Mouse (Mus musculus) left cerebral cortex, postnatal 10 days (tissue): ENCODE data around the gene Cfap161. TPM values are rescaled to one million over a fixed set of nuclear protein-coding genes. Genes with fewer than 3 reads are reported as not detected.

Experiments
- DNase-seq, 2 experiments: peaks; one replicate each; pipeline ENCODE4 v3.0.0; 2021 to 2022; ENCODE audit warnings: low spot score in 2 of 2, mixed read lengths in 1 of 2; ENCODE audit errors: extremely low spot score in 1 of 2
- intact Hi-C: fragments of 180-260 bp; cut with DNase I; formaldehyde crosslinking; loops from one replicate; pipeline ENCODE4 v1.15.1; 2025
- total RNA-seq, 2 experiments: library from RNA; stranded (reverse); gene quantifications; 2 replicates each; pipeline ENCODE4 v1.2.3; 2021

Cfap161 gene
- 1 to 10 TPM in 1 of 2 experiments, under 1 TPM in 1; 0.88 to 1.0 TPM for total RNA-seq

DNA sequence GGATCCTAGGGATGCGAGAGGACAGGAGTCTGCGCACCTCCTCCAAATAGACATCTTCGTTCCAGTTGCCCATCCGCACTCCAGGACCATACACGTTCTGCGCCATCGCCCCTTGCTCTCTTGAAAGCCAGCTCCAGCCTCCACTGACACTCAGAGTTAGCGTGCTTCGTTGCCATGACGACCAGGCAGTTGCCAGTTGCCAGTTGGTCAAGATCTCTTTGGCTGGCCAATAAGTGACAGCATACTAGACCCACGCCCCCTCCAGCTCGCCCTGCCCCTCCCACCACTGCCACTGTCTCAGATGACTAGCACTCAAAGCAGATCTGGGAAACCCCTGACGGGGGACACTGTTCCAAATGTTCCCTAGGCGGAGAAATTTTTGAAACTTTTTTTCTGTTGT, at the start of gene Cfap161:
Gene Cfap161 (minus strand): TSS at position 176 of the 400 bp plus-strand sequence.
- intact Hi-C loops = no loop called here

GRCm38 (mm10) chr7:83842486-83843259, 48.0 kb upstream of the Cfap161 start:
- no peak for DNase-seq
- intact Hi-C loops = no loop called here

More for the DNA sequence above, at the start of gene Cfap161:
- peak; percentile 32 to 78 for DNase-seq

DNA sequence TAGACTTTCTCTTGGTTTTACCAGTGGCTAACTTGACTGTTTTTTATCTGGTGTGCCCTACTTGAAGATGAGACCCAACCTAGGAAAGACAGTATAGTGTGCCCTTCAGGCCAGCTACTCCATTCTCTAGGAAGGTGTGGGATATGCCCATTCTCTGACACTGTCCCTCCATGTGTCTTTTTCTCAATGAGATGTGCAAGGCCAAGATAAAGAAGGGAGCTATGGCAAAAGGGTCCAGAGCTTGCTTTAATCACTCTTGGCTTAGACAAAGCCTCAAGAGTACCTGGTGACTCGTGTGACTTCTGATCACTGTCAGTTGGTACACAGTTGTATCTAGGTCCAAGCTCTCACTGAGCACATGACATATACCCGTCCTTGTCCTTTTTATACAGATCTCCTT, 45.4 kb upstream of the Cfap161 start:
- DNase-seq = no peak
- intact Hi-C loops = no loop called here

DNA sequence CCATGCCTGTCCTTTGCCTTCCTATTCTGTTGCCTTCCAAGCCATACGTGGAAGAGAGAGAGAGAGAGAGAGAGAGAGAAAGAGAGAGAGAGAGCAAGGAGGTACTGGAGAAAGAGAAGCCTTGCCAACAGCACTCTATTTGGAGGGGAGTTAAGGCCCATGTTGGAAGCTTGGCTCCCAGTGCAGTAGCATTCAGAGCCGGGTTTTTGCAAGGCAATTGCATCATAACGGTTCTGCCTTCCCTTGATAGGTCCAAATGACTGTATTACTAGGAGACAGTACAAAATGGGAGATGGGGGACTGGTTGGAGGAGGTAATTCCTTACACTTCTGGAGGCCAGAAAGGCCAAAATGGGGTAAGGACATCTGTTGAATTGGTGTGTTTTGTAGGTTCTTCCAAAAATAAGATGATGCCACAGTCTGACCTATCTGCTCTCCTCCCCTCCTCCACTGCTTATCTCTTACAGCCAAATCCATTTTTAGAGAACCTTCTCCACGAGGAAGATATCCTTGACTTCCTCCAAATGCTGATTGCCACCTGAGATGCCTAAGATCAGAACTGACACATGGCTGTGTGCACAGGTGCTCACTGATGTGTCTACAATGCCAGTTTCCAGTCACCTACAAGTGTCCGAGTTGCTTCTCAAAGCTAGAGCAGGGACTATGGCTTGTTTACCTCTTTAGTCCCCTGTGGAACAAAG, 44.0 kb upstream of the Cfap161 start:
- intact Hi-C loops = no loop called here
- DNase-seq = no peak

DNA sequence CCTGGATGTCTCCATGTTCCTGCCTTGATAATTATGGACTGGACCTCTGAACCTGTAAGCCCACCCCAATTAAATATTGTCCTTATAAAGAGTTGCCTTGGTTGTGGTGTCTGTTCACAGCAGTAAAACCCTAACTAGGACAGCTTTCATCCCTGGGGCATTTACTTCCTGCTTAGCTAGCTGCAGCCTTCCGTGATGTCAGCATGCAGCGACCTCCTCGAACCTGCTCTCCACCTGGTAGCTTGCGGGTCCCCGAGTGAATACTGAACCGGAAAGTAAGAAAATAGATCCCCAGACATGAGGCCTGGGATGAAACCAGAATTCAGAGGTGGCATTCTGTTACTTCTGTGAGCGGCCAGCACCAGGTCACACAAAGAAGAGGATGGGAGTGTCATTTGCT, 34.7 kb upstream of the Cfap161 start:
- DNase-seq = no peak

DNA sequence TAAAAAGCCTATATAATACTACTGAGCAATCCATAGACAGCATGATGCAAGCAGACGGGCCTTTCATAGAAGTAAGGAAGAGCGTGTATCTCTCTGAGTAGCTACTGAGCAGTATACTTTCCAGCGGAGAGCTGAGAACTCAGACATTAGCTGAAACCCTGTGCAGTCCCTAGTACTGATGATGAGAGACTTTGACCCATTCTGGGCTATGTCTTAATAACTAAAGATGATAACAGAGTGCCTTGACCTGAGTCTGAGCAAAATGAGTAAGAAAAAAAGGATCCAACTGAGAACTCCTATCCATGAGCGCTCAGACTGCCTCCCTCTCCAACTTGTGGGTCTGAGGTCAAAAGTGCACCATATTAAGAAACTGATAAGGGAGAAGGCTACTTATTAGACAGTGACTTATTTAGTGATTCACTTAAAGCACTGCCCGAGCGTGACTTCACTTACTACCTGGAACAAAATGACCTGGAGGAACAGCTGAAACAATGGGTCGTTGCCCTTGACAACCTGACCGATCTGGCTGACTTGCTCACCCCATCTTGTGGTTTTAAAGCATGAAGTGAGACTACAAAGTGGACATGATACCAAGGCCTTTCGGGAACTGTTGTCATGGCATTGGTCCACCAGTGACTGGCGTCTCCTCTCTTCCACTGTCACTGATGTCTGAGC, 32.9 kb upstream of the Cfap161 start:
- DNase-seq = no peak
- intact Hi-C loops = no loop called here

More for the DNA sequence above, 34.7 kb upstream of the Cfap161 start:
- intact Hi-C loops = no loop called here

GRCm38 (mm10) chr7:83826808-83827207, 32.1 kb upstream of the Cfap161 start:
- DNase-seq = no peak
- intact Hi-C loops = no loop called here

DNA sequence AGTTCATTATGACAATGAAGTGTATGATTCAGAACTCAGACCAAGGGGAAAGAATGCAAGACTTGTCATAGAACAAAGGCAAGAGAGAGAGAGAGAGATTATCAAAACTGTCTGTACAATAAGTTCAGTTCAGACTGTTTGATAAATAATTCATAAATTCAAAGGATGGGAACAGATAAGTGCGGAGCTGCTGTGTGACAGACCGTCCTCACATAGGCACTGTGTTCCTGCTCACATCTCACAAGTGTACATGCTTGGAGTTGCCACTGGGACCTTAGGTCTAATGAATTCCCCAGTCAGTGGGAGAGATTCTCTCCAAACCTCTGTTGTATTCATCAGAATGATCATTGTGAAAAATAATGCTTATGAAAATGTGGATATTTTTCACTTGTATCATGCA, 27.3 kb upstream of the Cfap161 start:
- DNase-seq = no peak
- intact Hi-C loops = no loop called here

DNA sequence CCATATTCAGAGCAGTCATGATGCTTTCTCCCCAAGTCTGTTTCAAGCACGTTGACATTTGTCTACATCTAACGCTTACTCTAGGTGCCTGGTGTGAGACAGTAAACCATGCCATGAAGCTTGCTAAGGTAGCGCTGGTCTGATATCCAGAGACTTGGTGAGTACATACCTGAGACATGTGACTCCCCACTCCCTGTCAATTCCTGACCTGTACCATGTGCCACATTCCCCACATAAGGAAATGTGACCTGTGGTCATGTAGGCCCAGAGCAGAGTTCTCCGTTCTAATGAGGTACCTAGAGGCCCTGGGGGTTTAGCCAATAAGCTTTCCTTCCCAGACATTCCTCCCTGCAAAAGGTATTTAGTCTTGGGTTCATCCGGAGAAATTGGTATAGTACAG, 22.2 kb upstream of the Cfap161 start:
- intact Hi-C loops = no loop called here
- no peak for DNase-seq

DNA sequence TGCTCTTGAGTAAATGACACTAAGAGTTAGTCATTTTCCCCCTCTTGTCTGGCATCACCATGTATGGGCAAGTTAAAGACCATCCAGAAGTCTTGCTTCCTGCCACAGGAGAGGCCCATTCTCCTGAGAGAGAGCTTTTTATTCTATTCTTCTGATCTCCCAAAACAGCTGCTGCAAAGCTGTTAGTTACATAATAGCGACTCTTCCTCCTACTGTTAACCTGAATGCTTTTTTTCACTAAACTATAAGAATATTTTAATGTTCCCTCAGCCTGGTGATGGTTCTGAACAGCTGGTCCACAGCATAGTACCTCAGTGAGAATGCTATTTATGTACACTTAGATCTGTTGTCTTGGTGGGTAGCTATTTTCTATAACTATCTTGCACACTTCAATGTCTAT, 21.0 kb upstream of the Cfap161 start:
- intact Hi-C loops = no loop called here
- DNase-seq = no peak

DNA sequence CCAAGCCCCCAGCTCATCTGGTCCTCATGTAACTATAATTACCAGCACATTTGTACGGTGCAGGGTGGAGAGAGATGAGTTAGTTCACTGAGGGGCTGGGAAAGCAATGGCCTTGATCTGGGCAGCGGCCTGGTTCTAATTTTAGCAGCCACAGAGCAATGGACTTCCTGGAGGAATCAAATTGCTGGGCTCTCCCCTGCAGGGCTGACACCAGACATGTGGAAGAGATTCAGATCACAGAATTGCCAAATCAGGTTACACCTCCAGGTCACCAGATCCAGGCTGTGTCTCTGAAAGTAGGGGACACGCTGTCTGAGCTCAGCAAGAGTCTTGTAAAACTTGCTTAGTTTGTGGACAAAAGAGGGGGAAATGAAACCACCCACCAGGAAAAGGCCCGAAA, 19.3 kb upstream of the Cfap161 start:
- intact Hi-C loops = loop anchor here (5.0 kb wide), 1 partner anchor 68 kb away; the partner anchor contains the start of genes Mesd and Tlnrd1
- DNase-seq = peak in 1 of 2 experiments; percentile 53

- no peak for DNase-seq
- intact Hi-C loops = loop anchor here (5.0 kb wide), 1 partner anchor 69 kb away; the partner anchor contains the start of genes Mesd and Tlnrd1
Measured at GRCm38 (mm10) chr7:83813465-83813864, 18.8 kb upstream of the Cfap161 start.

- DNase-seq = no peak
- intact Hi-C loops = loop anchor here (5.0 kb wide), 1 partner anchor 69 kb away; the partner anchor contains the start of genes Mesd and Tlnrd1
Measured at GRCm38 (mm10) chr7:83813016-83813415, 18.3 kb upstream of the Cfap161 start.

DNA sequence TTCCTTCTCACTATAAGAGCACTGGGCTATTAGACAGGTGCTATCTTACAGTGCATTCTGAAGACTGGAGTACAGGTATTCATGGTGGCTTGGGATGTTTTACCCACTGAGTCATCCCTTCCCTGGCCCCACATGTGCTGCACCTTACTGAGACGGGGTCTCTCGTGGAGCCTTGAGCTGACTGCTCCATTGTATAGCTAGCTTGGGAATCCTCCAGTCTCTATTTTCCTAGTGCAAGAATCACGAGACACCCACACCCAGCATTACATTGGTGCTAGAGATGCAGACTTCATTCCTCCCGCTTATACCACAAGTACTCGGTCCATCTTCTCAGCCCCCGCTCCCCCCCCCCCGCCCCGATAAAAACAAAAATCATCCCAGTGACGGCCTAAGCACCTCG, 17.9 kb upstream of the Cfap161 start:
- no peak for DNase-seq
- intact Hi-C loops = loop anchor here (5.0 kb wide), 1 partner anchor 70 kb away; the partner anchor contains the start of genes Mesd and Tlnrd1

DNA sequence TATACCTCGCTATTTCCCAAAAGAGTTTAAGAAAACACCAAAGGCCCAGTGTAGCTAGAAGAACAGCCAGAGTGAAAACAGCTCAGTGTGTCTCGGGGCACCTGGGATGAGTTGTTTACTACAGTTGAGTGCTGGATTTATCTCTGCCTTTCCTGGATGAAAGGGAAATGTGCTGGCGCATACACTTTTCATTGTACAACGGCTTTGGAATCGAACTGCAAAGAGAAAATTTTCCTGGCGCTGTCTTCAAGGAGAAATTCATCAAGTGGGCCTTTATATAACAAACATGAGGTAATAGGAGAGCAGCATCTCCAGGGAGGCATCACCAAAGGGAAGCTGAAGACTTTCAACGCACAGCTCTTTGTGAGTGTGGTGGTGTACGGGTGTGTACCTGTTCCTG, 17.2 kb upstream of the Cfap161 start:
- no peak for DNase-seq
- intact Hi-C loops = loop anchor here (5.0 kb wide), 1 partner anchor 70 kb away; the partner anchor contains the start of genes Mesd and Tlnrd1

DNA sequence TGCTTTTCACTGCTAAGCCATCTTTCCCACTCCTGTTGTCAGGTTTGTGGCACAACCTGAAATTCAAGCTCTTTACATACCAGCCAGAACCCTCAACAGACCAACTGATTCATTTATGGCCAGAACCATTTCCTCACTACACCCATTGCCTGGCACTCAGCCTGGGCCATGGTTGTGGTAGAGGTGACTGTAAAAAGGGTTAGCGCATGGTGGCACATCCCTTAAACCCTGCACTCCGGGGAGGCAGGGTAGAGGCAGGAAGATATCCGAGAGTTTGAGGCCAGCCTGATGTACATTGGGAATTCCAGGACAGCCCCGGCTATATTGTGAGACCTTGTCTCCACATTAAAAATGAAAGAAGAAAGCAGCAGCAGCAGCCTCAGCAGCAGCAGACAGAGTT, 16.8 kb upstream of the Cfap161 start:
- intact Hi-C loops = loop anchor here (5.0 kb wide), 1 partner anchor 71 kb away; the partner anchor contains the start of genes Mesd and Tlnrd1

GRCm38 (mm10) chr7:83810141-83811100, 15.7 kb upstream of the Cfap161 start:
- intact Hi-C loops = loop anchor here (5.0 kb wide), 1 partner anchor 72 kb away; the partner anchor contains the start of genes Mesd and Tlnrd1
- DNase-seq = peak in 1 of 2 experiments; percentile 57

More for the DNA sequence above, 16.8 kb upstream of the Cfap161 start:
- no peak for DNase-seq

DNA sequence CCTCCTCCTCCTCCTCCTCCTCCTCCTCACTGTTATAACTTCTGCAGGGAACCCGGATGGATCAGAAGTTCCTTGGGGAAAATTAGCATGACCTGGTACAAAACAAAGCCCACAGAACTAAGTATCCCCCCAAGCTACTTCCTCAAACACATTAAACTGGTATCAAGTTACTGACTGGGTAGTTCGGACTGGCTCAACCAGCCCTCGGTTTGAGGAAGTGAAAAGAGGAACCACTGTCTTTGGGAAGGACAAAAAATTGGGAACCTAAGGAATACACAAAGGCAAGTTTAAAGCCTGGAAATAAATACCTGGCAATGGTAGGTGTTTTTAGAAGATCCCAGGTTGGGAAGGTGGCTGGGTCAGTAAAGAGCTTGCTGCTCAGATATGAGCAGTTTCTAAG, 15.0 kb upstream of the Cfap161 start:
- intact Hi-C loops = loop anchor here (5.0 to 10.0 kb wide), 2 partner anchors 73 to 145 kb away; partner anchors contain the start of genes Mesd and Tlnrd1
- DNase-seq = no peak
